Mouse (Mus musculus) liver, embryonic 12.5 days (tissue): ENCODE measurements at regions not wholly inside any gene's neighbourhood (a gene's known extent, or its start where the extent isn't known, plus 50 kb on each side); places are given as distances from the start of the nearest gene placed in this dataset.

Experiments used
- ATAC-seq: fragments of 200-750 bp; cut with Nextera tagmentation; 2 replicates; pipeline ENCODE4 v1.8.0; 2017; ENCODE audit warnings: moderate number of reproducible peaks, mild to moderate bottlenecking, moderate library complexity
- H3K27ac ChIP-seq: fragments of 300-500 bp; sonication (generic); 2 replicates; pipeline ENCODE4 v1.5.1; 2016; ENCODE audit warnings: mild to moderate bottlenecking
- H3K27me3 ChIP-seq: fragments of 300-500 bp; sonication (generic); replicated peaks from 2 replicates; pipeline ENCODE4 v1.6.1; 2016; ENCODE audit warnings: mild to moderate bottlenecking, moderate library complexity
- H3K36me3 ChIP-seq: fragments of 300-500 bp; sonication (generic); 2 replicates; pipeline ENCODE4 v1.6.1; 2016; ENCODE audit warnings: mild to moderate bottlenecking, moderate library complexity
- H3K4me1 ChIP-seq: fragments of 300-500 bp; sonication (generic); 2 replicates; pipeline ENCODE4 v1.6.1; 2016
- H3K4me2 ChIP-seq: fragments of 300-500 bp; sonication (generic); 2 replicates; pipeline ENCODE4 v1.6.1; 2016; ENCODE audit warnings: mild to moderate bottlenecking, moderate library complexity
- H3K4me3 ChIP-seq: fragments of 300-500 bp; sonication (generic); 2 replicates; pipeline ENCODE4 v1.5.1; 2016; ENCODE audit warnings: mild to moderate bottlenecking, moderate library complexity
- H3K9ac ChIP-seq: fragments of 300-500 bp; sonication (generic); 2 replicates; pipeline ENCODE4 v1.6.1; 2016; ENCODE audit warnings: mild to moderate bottlenecking, moderate library complexity
- H3K9me3 ChIP-seq: fragments of 300-500 bp; sonication (generic); replicated peaks from 2 replicates; pipeline ENCODE4 v1.6.1; 2016; ENCODE audit warnings: mild to moderate bottlenecking, moderate library complexity
- WGBS: fragments of 180-500 bp; shearing (Covaris S2); methylation state at CpG from one replicate; pipeline ENCODE4 v1.1.7; 2016; ENCODE audit not compliant: insufficient replicate concordance; 5-methylcytosine and 5-hydroxymethylcytosine counted together

- Histone ChIP-seq H3K4me2 (no peak overlapping the region), H3K36me3 (no peaks in the 10 kb centered on the region), H3K27ac (no peak overlapping the region), H3K4me3 (no peak overlapping the region), H3K27me3 (peaks cover 49% of the 10 kb centered on the region), H3K9ac (no peak overlapping the region), H3K9me3 (no peaks in the 10 kb centered on the region), H3K4me1 (peaks cover 26% of the 10 kb centered on the region)
- WGBS, result 72% methylated on average over 6 of the region's 6 CpGs
- ATAC-seq, result no peak
Measured at GRCm38 (mm10) chr13:111999647-112000292, 191.0 kb upstream of the Map3k1 start.

- no peak for ATAC-seq
- Histone ChIP-seq H3K27me3 (peaks cover 49% of the 10 kb centered on the region), H3K27ac (no peak overlapping the region), H3K4me1 (peaks cover 27% of the 10 kb centered on the region), H3K4me3 (no peak overlapping the region), H3K4me2 (no peak overlapping the region), H3K9me3 (no peaks in the 10 kb centered on the region), H3K9ac (no peak overlapping the region), H3K36me3 (no peaks in the 10 kb centered on the region)
- 44% methylated on average over 6 of the region's 6 CpGs for WGBS
Measured at GRCm38 (mm10) chr13:112000293-112000665, 191.5 kb upstream of the Map3k1 start.

GRCm38 (mm10) chr13:112000696-112001095, 191.9 kb upstream of the Map3k1 start:
- no peaks in the 10 kb centered on the region for H3K9me3 ChIP-seq
- H3K27ac ChIP-seq, result no peak overlapping the region
- H3K4me3 ChIP-seq, result no peak overlapping the region
- H3K9ac ChIP-seq, result no peak overlapping the region
- peaks cover 31% of the 10 kb centered on the region for H3K4me1 ChIP-seq
- ATAC-seq, result no peak
- WGBS, result 33% methylated on average over 5 of the region's 5 CpGs
- no peaks in the 10 kb centered on the region for H3K36me3 ChIP-seq
- no peak overlapping the region for H3K4me2 ChIP-seq
- peaks cover 49% of the 10 kb centered on the region for H3K27me3 ChIP-seq

- H3K36me3 ChIP-seq, result no peaks in the 10 kb centered on the region
- no peak overlapping the region for H3K4me3 ChIP-seq
- no peak for ATAC-seq
- H3K27me3 ChIP-seq, result peaks cover 45% of the 10 kb centered on the region
- peaks cover 32% of the 10 kb centered on the region for H3K4me1 ChIP-seq
- no peak overlapping the region for H3K4me2 ChIP-seq
- H3K9ac ChIP-seq, result no peak overlapping the region
- WGBS, result 50% methylated on average over 20 of the region's 20 CpGs
- H3K9me3 ChIP-seq, result no peaks in the 10 kb centered on the region
- H3K27ac ChIP-seq, result no peak overlapping the region
Measured at GRCm38 (mm10) chr13:112001155-112002025, 192.6 kb upstream of the Map3k1 start.

- H3K9me3 ChIP-seq, result no peaks in the 10 kb centered on the region
- peaks cover 32% of the 10 kb centered on the region for H3K4me1 ChIP-seq
- no peak overlapping the region for H3K4me3 ChIP-seq
- H3K27me3 ChIP-seq, result peaks cover 34% of the 10 kb centered on the region
- H3K36me3 ChIP-seq, result no peaks in the 10 kb centered on the region
- WGBS, result 32% methylated on average over 15 of the region's 15 CpGs
- no peak overlapping the region for H3K4me2 ChIP-seq
- peak; percentile 39; the same call in 1 of the 2 replicates for ATAC-seq
- peak overlapping the region; percentile 47; the same call in 1 of the 2 replicates for H3K27ac ChIP-seq
- peak overlapping the region; percentile 10; the same call in 1 of the 2 replicates for H3K9ac ChIP-seq
Measured at GRCm38 (mm10) chr13:112002661-112003347, 194.0 kb upstream of the Map3k1 start.

- Histone ChIP-seq H3K27ac (no peak overlapping the region), H3K4me1 (peaks cover 32% of the 10 kb centered on the region), H3K9ac (no peak overlapping the region), H3K9me3 (no peaks in the 10 kb centered on the region), H3K4me2 (no peak overlapping the region), H3K27me3 (peaks cover 30% of the 10 kb centered on the region), H3K36me3 (no peaks in the 10 kb centered on the region), H3K4me3 (no peak overlapping the region)
- 64% methylated on average over 7 of the region's 7 CpGs for WGBS
- no peak for ATAC-seq
Measured at GRCm38 (mm10) chr13:112003445-112003844, 194.7 kb upstream of the Map3k1 start.

- Histone ChIP-seq H3K27ac (no peak overlapping the region), H3K4me3 (no peak overlapping the region), H3K9ac (no peak overlapping the region), H3K4me2 (no peak overlapping the region), H3K36me3 (no peaks in the 10 kb centered on the region), H3K27me3 (peaks cover 26% of the 10 kb centered on the region), H3K4me1 (peaks cover 32% of the 10 kb centered on the region), H3K9me3 (0 out of 2 replicates have a peak, but pooled peaks cover 3% of the 10 kb centered on the region)
- WGBS, result 77% methylated on average over 3 of the region's 3 CpGs
- ATAC-seq, result no peak
Measured at GRCm38 (mm10) chr13:112004126-112004525, 195.3 kb upstream of the Map3k1 start.

GRCm38 (mm10) chr13:112005421-112005820, 196.6 kb upstream of the Map3k1 start:
- WGBS, result 60% methylated on average over 8 of the region's 8 CpGs
- ATAC-seq, result no peak
- Histone ChIP-seq H3K27ac (no peak overlapping the region), H3K27me3 (peaks cover 24% of the 10 kb centered on the region), H3K4me2 (no peak overlapping the region), H3K4me1 (peaks cover 32% of the 10 kb centered on the region), H3K4me3 (no peak overlapping the region), H3K9me3 (0 out of 2 replicates have a peak, but pooled peaks cover 5% of the 10 kb centered on the region), H3K36me3 (no peaks in the 10 kb centered on the region), H3K9ac (no peak overlapping the region)

- Histone ChIP-seq H3K27ac (no peak overlapping the region), H3K9me3 (0 out of 2 replicates have a peak, but pooled peaks cover 5% of the 10 kb centered on the region), H3K4me2 (no peak overlapping the region), H3K9ac (no peak overlapping the region), H3K4me3 (no peak overlapping the region), H3K36me3 (no peaks in the 10 kb centered on the region), H3K27me3 (peaks cover 10% of the 10 kb centered on the region; the same call in 1 of the 2 replicates), H3K4me1 (peaks cover 14% of the 10 kb centered on the region; the same call in 1 of the 2 replicates)
- WGBS, result 88% methylated on average over 5 of the region's 5 CpGs
- ATAC-seq, result no peak
Measured at GRCm38 (mm10) chr13:112008806-112009205, 200.0 kb upstream of the Map3k1 start.

GRCm38 (mm10) chr13:112009288-112009687, 200.5 kb upstream of the Map3k1 start:
- H3K4me1 ChIP-seq, result peaks cover 17% of the 10 kb centered on the region
- no peak overlapping the region for H3K4me2 ChIP-seq
- H3K9ac ChIP-seq, result no peak overlapping the region
- ATAC-seq, result no peak
- H3K4me3 ChIP-seq, result no peak overlapping the region
- 0 out of 2 replicates have a peak, but pooled peaks cover 5% of the 10 kb centered on the region for H3K9me3 ChIP-seq
- H3K36me3 ChIP-seq, result no peaks in the 10 kb centered on the region
- H3K27ac ChIP-seq, result no peak overlapping the region
- H3K27me3 ChIP-seq, result peaks cover 10% of the 10 kb centered on the region; the same call in 1 of the 2 replicates
- WGBS, result 55% methylated on average over 3 of the region's 3 CpGs

- ATAC-seq, result no peak
- peaks cover 4% of the 10 kb centered on the region; the same call in 1 of the 2 replicates for H3K27me3 ChIP-seq
- no peak overlapping the region for H3K4me2 ChIP-seq
- no peaks in the 10 kb centered on the region for H3K36me3 ChIP-seq
- no peak overlapping the region for H3K27ac ChIP-seq
- no peak overlapping the region for H3K9ac ChIP-seq
- H3K4me1 ChIP-seq, result peaks cover 18% of the 10 kb centered on the region
- no peak overlapping the region for H3K4me3 ChIP-seq
- WGBS, result 74% methylated on average over 8 of the region's 8 CpGs
- 0 out of 2 replicates have a peak, but pooled peaks cover 5% of the 10 kb centered on the region for H3K9me3 ChIP-seq
Measured at GRCm38 (mm10) chr13:112010464-112010863, 201.7 kb upstream of the Map3k1 start.
